Mouse (Mus musculus) embryonic fibroblast, embryonic 13.5 days (primary cell): ENCODE data around the gene Tshz2. TPM values are rescaled to one million over a fixed set of nuclear protein-coding genes. Genes with fewer than 3 reads are reported as not detected.
"Not testable (repeated sequence)": the region's sequence is repeated elsewhere in the genome, so short reads cannot be mapped to it uniquely, and the experiment has no call there.

ENCODE experiments used
- H3K27ac ChIP-seq: 2 replicates; pipeline ENCODE4 v1.5.1; 2012; ENCODE audit warnings: low read length, control low read depth, inconsistent platforms; ENCODE audit not compliant: insufficient read depth
- H3K4me1 ChIP-seq: 2 replicates; pipeline ENCODE4 v1.6.1; 2011; ENCODE audit warnings: low read length; ENCODE audit not compliant: control insufficient read depth, insufficient read depth
- H3K4me3 ChIP-seq: 2 replicates; pipeline ENCODE4 v1.5.1; 2011; ENCODE audit warnings: mild to moderate bottlenecking, control low read depth, low read length; ENCODE audit not compliant: insufficient read depth
- CTCF ChIP-seq: IDR thresholded peaks from 2 replicates; pipeline ENCODE4 v1.5.1; 2011; ENCODE audit warnings: mild to moderate bottlenecking, control low read depth, low read length, moderate library complexity, borderline replicate concordance; ENCODE audit not compliant: insufficient read depth
- POLR2A ChIP-seq: IDR thresholded peaks from 2 replicates; pipeline ENCODE4 v1.6.1; 2011; ENCODE audit warnings: low read depth, mild to moderate bottlenecking, control low read depth, low read length, moderate library complexity
- polyA plus RNA-seq: library from polyadenylated mRNA; stranded (reverse); fragments of >200 nt; gene quantifications from 2 replicates; pipeline ENCODE4 v1.2.4, GENCODE M21; 2011; ENCODE audit warnings: low read depth; ENCODE audit not compliant: missing spikeins, insufficient read length

The Tshz2 gene
- 8.8 and 10.7 TPM in 2 replicates for polyA plus RNA-seq

DNA sequence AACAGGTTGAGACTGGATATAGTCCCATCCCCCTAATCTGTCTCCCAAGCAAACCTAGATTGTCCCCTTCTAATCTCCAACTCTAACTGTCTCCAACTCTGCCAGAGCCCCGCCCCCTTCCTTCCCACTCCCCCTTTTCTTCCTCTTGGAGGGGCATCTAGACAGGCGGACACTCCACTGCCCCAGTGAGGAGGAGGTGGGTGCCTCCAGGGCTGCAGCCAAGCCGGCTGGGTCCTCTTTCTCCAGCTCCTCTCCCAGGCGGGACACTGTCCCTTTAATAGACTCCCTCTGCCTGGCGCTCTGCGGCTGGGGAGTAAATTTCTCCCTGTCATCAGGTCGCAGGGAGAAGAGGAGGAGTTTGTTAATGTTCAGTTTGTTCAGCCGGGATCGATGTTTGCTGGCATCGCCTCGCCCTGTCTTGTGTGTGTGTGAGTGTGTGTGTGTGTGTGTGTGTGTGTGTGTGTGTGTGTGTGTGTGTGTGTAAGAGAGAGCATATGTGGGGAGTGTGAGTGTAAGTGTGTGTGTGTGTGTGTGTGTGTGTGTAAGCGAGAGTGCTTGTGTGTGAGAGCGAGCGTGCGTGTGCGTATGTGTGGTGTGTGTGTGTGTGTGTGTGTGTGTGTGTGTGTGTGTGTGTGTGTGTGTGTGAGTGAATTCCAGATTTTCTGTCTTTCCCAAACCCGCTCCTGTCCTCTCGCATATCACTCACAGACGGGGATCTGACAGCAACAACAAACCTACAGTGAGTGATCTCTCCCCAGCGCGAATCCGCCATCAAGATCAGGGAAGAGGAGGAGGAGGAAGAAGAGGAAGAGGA lies at the start of gene Tshz2:
Gene Tshz2 (plus strand): TSS at position 676 of the 814 bp plus-strand sequence.
- no peaks in the 10 kb centered on the region for H3K4me1 ChIP-seq
- H3K27ac ChIP-seq: peak within 1 kb of the TSS; percentile 20
- peak; percentile 48 for TF ChIP-seq POLR2A
- TF ChIP-seq CTCF: no peak
- H3K4me3 ChIP-seq: peak within 1 kb of the TSS; percentile 84

DNA sequence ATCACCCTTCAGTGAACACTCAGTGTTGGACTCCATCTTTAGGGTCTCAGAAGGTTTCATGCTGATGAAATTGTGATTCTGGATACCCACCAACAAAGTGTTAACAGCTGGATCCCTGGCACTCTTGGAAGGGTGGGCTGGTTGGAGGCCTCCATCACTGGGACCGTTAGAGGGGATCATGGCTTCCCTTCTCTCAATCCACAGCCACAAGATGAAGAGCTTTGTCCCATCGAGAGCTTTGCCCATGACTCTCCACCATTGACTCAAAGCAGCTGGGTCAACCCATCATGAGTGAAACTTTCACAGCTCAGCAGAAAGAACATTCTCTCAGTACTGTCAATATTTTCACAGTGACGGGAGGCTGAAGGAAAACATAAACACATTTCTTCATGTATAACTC lies 49.3 kb upstream of the Tshz2 start:
- H3K4me3 ChIP-seq: no peak overlapping the region
- TF ChIP-seq CTCF (no peak), POLR2A (no peak)
- H3K27ac ChIP-seq: no peak overlapping the region
- H3K4me1 ChIP-seq: no peaks in the 10 kb centered on the region

DNA sequence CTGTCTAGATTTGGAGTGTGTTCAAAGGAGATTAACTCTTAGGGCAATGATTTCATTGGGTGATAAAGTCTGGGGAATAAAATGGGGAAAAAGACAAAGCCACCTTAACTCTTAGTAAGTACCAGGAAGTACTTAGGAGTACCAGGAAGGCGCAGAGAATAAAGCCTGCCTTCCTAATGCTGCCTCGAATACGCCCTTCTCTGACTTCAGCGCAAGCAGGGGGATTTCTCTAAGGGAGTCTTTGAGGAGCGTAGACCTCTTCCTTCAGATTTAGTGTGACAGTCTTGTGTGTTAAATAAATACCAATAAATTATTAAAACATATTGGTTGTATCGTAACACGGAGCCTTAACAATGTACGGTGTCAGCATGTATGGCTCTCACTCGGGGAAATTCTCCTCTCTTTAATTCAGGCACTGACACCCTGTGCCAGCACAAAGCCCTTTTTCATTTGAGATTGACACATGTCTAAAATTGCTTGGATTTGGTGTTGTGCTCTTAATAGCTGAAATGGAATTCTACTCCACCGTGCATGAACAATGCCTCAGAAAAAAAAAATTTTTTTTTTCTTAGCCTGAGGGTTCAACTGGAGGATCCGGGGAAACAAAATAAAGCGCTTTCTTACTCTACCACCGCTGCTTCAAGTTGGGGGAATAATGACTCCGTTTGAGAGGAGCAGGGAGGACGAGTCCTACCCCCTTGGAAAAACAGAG lies 47.9 kb upstream of the Tshz2 start:
- Histone ChIP-seq H3K4me1 (no peaks in the 10 kb centered on the region), H3K27ac (no peak overlapping the region), H3K4me3 (no peak overlapping the region)
- TF ChIP-seq CTCF (no peak), POLR2A (no peak)

DNA sequence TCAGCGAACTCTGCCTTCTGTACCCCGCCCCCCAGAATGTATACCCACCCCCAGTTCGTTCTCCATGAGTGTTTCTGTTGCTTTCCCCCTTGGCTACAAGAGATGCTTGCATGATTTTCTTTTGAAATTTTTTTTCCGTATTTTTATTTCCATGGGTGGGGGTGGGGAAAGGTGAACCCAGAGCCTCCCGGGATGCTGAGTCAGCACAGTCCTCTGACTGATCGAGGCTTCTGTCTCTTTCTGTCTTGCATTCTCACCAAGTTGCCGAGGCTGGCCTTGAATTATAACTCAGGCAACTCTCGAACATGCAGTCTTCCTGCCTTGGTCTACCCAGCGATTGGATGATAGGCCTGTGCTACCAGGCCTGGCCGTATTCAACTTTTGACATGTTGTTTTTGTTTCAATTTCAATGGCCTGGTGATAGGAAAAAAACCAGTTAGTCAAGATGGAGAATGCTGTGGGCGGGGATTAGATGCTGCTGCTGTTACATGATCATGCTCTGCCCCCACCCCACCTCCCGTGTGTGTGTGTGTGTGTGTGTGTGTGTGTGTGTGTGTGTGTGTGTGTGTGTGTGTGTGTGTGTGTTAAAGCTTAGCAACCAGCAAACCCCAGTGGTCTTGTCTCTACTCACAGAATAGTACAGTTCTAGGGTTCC lies 47.1 kb upstream of the Tshz2 start:
- H3K27ac ChIP-seq: no peak overlapping the region
- no peaks in the 10 kb centered on the region for H3K4me1 ChIP-seq
- no peak overlapping the region for H3K4me3 ChIP-seq
- TF ChIP-seq CTCF (no peak), POLR2A (no peak)

DNA sequence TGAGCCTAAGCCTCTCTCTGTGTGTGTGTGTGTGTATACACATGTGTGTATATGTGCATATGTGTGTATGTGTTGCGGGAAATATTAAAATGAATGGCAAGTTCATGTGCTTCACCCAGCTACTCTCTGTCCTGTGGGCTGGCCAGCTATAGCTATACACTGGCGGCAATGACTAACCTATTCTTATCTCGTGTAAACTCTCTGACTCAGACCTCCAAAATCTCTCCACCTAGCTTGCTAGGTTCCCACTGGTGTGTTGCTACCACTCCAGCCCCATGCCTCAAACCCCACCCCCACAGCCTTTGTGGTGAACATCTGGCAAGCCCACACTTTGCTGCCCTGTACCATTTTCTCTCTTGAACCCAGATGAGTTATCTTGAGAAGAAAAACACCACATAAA lies 46.1 kb upstream of the Tshz2 start:
- Histone ChIP-seq H3K4me1 (no peaks in the 10 kb centered on the region), H3K27ac (no peak overlapping the region), H3K4me3 (no peak overlapping the region)
- TF ChIP-seq POLR2A: no peak
- no peak for TF ChIP-seq CTCF

DNA sequence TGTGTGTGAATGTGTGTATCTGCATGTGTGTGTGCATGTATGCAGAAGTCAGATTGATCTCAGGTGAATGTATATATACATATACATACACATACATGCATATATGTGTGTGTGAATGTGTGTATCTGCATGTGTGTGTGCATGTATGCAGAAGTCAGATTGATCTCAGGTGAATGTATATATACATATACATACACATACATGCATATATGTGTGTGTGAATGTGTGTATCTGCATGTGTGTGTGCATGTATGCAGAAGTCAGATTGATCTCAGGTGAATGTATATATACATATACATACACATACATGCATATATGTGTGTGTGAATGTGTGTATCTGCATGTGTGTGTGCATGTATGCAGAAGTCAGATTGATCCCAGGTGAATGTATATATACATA lies 45.2 kb upstream of the Tshz2 start, which contains the start of gene Gm11011:
Gene Gm11011 (minus strand): TSS at position 101 of the 400 bp plus-strand sequence.
- not testable (repeated sequence) for H3K27ac ChIP-seq, H3K4me1 ChIP-seq, H3K4me3 ChIP-seq

DNA sequence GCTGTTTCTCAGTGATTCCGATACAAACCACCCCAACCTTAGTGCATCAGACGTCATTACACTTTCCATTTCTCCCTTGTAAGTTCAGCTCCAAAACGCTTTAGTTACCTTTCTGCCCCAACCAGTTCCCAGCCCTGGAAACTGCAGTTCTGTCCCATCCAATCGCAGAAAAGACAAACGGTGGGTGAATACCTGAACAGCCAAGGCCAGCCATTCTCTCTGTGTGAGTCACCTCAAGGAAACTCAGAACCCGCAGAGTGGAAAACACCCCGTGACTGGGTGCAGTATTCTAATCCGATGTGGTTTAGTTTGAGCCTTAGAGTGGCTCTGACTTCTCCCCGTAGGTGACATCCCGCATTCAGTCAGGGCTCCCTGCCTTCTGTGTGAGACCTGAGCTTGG lies 43.1 kb upstream of the Tshz2 start:
- no peaks in the 10 kb centered on the region for H3K4me1 ChIP-seq
- no peak overlapping the region for H3K27ac ChIP-seq
- TF ChIP-seq POLR2A (no peak), CTCF (no peak)
- no peak overlapping the region for H3K4me3 ChIP-seq

DNA sequence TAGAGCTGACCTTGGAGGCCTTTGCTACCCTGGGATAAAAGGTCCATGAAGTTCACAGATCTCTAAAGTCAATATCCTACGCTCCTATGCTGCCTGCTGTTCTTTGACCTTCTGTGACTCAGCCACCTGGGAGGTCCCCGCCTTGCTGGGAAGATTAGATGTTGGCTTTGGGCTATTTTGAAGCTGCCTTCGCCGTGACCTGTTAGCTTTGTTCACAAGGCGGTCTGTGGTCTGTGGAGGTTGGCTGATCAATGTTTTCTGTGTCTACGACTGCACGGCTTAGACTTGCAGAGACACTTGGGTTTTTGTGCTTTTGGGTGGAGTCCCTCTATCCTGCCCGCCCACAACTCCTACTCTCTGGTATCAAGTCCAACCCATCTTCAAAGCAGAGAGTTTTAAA lies 42.4 kb upstream of the Tshz2 start:
- Histone ChIP-seq H3K4me3 (no peak overlapping the region), H3K27ac (no peak overlapping the region), H3K4me1 (no peaks in the 10 kb centered on the region)
- TF ChIP-seq CTCF: no peak
- TF ChIP-seq POLR2A: no peak

DNA sequence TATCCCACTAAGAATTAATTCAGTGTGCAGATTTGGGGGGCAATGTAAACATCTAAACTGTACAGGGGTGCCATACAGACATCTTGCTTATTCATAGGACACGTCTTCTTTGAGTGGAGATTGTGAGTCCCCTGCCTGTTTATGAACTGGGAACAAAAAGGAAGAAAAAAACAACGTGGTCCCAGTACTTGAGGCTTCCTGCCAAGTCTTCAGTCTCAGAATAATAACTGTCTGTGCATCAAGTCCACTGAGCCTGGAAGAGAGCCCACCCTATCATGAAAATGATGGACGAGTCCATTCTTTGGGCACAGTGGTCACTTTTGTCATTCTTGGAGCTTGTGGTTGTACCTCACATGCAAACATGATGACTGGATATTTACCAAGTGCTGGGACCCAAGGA lies 39.1 kb upstream of the Tshz2 start:
- Histone ChIP-seq H3K4me3 (no peak overlapping the region), H3K27ac (no peak overlapping the region), H3K4me1 (no peaks in the 10 kb centered on the region)
- TF ChIP-seq CTCF (no peak), POLR2A (no peak)

DNA sequence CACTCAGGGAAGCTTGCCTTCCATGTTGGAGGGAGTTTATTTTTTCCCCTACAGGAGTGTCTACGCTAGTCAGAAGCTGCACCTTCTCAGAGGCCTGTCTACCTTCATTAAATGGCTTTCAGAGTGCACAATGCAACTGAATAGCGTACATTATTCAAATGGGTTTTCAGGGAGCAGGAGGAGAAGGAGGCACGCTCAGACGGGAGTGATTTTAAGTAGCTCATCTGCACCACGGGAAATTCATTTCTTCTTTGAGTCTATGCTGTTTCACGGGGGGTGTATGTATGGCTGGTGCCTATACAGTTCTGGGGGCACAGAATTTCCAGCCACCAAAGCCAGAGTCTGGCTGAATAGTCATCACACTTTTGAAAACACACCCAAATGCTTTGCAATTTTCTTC lies 35.5 kb upstream of the Tshz2 start:
- no peaks in the 10 kb centered on the region for H3K4me1 ChIP-seq
- H3K4me3 ChIP-seq: no peak overlapping the region
- TF ChIP-seq CTCF (no peak), POLR2A (no peak)
- no peak overlapping the region for H3K27ac ChIP-seq
